Mouse (Mus musculus) CH12F3 (cell line): ENCODE results near the gene Atxn10.
"Not testable (repeated sequence)": the region's sequence is repeated elsewhere in the genome, so short reads cannot be mapped to it uniquely, and the experiment has no call there.

ENCODE experiments used
- in situ Hi-C: fragments of 300-500 bp; cut with MboI; formaldehyde crosslinking; loops from 2 replicates; pipeline ENCODE4 v1.14.3; 2020; ENCODE audit warnings: low sequenced_read_pairs

Atxn10 gene

DNA sequence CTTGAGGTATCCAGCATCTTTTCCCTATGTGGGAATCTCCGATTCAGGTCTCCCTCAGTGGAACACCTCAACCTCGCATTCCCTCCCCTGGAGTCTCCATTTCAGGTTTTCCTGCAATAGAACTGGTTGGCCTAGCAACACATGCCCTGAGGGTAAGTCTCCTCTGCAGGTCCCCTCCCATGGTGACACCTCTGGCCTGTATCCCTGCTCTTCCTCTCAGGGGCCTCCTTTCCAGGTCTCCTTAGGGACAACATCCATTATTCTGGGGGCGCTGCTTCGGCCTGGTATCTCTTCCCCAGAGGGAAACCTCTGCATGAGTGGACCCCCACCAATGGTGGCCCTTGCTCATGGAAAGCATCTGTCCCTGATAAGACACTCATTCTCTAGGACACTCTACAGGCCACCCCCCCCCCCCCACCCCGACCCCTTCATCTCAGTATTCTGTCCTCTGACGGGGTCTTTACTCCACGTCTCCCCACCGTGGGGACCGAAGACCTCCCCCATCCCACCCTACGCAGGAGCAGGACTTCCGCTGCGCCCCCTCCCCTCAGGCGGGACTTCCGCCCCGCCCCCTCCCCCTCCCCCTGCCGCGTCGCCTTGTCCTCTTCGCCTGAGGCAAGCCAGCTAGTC lies at the start of gene Atxn10:
Gene Atxn10 (plus strand): TSS at position 575 of the 630 bp plus-strand sequence.
- in situ Hi-C loops: no loop called here

DNA sequence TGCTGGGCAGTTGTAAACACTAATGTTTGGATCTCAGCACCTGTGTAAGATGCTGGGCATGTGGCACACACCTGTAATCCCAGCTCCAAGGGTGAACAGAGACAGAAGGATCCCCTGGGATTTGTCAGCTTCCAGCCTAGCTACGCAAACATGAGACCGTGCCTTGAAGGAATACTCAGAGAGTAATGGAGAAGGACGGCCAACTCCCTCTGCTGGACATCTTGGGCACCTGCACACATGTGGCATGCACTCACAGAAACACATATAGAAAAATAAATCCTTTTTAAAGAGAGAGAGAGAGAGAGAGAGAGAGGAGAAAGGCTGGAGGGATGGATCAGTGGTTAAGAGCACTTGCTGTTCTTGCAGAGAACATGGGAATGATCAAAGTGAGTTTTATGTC lies 41.4 kb upstream of the Atxn10 start:
- in situ Hi-C loops: no loop called here

DNA sequence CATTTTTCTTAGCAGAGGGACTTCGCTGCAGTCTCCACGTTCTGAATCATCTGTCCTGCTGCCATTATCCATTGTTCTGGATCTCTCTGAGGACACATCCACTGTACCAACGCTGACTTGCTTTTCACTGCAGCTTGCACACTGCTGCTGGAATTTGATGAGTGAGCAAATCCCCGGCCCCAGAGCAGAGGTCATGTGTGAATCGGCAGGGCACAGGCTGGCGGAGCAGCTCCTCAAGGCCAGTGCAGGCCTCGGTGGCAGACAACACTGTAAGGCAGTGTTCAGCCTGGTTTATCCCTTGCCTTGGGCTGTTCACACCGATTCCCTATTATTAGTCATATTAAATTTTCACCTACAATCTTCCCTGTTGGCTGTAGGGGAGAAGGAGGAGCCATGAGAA lies 40.5 kb upstream of the Atxn10 start:
- in situ Hi-C loops: no loop called here

- in situ Hi-C loops: no loop called here
Measured at GRCm38 (mm10) chr15:85295977-85296376, 40.1 kb upstream of the Atxn10 start.

GRCm38 (mm10) chr15:85296538-85296937 lies 39.5 kb upstream of the Atxn10 start:
- in situ Hi-C loops: no loop called here

DNA sequence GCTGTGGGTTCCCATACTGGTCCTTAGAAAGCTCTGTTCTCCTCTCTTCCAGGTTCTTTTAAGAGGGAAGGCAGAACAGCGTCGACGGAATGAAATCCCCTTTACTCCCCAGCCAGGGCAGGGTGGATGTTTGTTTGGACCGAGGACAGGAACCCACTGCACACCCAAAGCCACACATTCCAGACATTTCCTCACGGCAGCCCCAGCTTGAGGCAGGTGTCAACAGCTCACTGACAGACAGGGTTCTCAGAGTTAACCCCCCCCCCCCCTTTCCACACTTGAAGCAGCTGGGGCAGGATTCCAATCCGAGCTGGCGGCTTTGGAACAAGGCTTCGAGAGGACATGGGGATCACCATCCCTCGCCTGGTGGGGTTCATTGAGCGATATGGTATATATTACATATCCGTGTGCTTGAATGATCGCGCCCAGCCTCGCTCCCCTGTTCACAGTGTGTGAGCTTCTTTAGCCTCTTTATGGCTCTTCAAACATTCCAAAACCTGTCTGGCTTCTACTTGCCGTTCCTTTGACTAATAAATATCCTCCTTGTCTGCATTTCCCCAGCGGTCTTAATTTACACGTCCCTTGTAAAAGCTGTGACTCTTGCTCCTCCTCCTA lies 37.8 kb upstream of the Atxn10 start:
- in situ Hi-C loops: no loop called here

DNA sequence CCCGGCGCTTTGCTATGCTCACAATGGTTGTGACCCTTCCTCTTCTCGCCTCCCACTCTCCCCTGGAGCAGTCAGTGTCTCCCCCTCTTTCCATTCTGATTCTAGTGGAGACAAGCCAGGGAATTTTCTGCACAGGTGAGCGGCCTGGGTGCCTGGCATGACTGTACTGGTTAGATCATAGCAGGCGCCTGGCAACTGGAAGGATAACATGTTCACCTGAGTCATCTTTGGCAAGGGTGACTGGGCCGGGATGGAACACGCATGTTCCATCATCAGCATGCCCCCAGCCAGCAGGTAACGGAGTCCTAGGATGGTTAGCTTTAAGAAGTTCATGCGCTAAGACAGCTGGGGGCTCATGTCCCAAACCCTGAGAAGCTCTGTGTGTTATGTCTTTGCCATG lies 37.1 kb upstream of the Atxn10 start:
- in situ Hi-C loops: no loop called here

- in situ Hi-C loops: no loop called here
Measured at GRCm38 (mm10) chr15:85303241-85303640, 32.8 kb upstream of the Atxn10 start.

- in situ Hi-C loops: no loop called here
Measured at GRCm38 (mm10) chr15:85303976-85304375, 32.1 kb upstream of the Atxn10 start.

- in situ Hi-C loops: no loop called here
Measured at GRCm38 (mm10) chr15:85307061-85307660, 28.9 kb upstream of the Atxn10 start.

- in situ Hi-C loops: no loop called here
Measured at GRCm38 (mm10) chr15:85311058-85311657, 24.9 kb upstream of the Atxn10 start.

GRCm38 (mm10) chr15:85315378-85316025 lies 20.5 kb upstream of the Atxn10 start:
- in situ Hi-C loops: no loop called here

GRCm38 (mm10) chr15:85316342-85317140 lies 19.5 kb upstream of the Atxn10 start:
- in situ Hi-C loops: no loop called here

DNA sequence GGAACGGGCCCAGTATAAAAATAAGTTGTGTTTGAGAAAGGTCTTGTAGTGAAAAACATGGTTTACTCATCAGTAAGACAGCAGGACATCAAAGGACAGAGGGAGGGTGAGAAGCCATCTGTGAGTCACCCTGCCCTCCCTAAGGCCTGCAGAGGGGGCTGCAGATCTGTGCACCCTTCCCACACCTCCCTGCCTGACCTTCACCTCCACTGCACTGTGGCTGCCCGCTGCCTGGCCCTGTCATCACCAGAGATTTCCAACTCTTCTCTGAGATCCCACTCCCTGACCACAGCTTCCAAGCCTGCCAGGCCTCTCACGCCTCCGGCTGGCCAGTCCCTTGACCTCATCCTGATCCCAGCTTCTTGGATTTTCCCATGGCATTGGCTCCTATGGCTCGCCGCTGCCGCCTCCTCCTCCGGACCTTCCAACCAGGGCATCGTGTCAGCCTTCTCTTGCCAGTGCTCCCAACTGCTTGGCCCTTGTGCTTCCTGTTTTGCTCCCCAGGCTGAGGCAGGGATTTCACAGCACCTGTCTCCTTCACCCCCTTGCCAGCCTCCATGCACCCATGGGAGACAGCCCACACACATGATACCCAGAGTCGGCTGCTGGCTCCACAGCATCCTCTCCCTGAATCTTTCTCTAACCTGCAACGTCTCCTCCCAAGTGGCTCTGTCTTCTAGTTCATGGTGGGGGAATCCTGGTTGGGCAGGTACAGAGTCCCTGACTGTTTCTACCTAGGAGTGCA lies 15.9 kb upstream of the Atxn10 start:
- in situ Hi-C loops: no loop called here

GRCm38 (mm10) chr15:85323214-85323613 lies 12.8 kb upstream of the Atxn10 start:
- in situ Hi-C loops: no loop called here

DNA sequence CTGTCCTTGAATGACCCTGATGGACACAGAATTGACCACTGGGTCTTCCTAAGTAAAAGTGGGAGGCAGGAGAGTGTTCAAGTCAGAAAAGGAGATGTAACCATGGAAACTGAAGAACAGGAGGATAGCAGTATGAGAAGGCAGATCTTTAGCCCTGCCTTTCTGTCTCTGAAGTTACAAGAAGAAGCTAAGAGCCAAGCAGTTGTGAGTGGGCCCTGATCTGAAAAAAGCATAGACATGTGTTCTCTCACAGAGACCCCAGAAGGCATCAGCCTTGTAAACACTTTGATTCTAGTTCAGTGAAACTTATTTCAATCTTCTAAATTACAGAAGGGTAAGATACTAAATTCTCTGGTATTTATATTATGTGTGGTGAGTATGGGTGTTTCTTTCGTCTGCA lies 11.6 kb upstream of the Atxn10 start:
- in situ Hi-C loops: no loop called here

GRCm38 (mm10) chr15:85327808-85328207 lies 8.2 kb upstream of the Atxn10 start:
- in situ Hi-C loops: no loop called here

DNA sequence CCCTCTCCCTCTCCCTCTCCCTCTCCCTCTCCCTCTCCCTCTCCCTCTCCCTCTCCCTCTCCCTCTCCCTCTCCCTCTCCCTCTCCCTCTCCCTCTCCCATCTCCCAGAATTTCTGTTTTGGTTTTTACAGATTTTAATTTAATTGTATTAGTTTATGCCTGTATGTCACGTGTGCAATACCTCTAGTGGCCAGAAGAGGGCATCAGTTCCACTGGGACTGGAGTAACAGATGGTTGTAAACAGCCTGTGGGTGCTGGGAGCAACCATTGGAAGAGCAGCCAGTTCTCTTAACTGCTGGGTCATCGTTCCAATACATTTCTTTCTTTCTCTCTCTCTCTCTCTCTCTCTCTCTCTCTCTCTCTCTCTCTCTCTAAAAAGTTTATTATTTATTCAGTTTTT lies 7.6 kb upstream of the Atxn10 start:
- in situ Hi-C loops: not testable (repeated sequence)

- in situ Hi-C loops: no loop called here
Measured at GRCm38 (mm10) chr15:85329096-85329495, 6.9 kb upstream of the Atxn10 start.

DNA sequence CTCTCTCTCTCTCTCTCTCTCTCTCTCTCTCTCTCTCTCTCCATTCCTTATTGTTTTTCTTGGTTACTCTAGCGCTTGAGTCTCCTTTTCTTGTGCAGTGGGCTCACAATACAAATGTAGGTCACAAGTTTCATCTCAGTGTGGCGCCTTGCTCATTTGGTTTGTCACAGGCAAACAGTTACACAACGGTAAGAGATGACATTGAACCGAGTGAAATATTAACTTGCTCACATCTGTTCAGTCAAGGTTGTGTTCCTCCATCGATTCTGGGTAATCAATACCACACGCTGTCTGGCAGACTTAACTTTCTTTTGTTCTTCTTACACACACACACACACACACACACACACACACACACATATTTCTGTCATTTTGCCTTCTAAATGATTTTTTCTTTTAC lies 6.0 kb upstream of the Atxn10 start:
- in situ Hi-C loops: no loop called here
